Comparison of ENCODE assay signal across 10 mouse cellular contexts in genomic region chr1:85902108-85902561, GRCm38 (mm10). TPM values are rescaled to one million over a fixed set of nuclear protein-coding genes. Genes with fewer than 3 reads are reported as not detected.
DNase-seq lines count a peak whose midpoint lies in the region; ATAC-seq and TF ChIP-seq lines count a peak whose summit lies in the region.
"Had no signal": no experiment of that assay in that cellular context is flagged by ENCODE, and none has a peak within 500 bp of the region (broad histone marks: within the 10 kb centered on the region; RNA-seq: fewer than 3 reads in every experiment).

No protein-coding gene starts in this region.

- no peak overlapping the region; the same call in 1 of the 2 replicates for H3K9ac ChIP-seq in heart, embryonic 12.5 days
- no peak overlapping the region for H3K9ac ChIP-seq in lung, postnatal 0 days (replicated peaks; ENCODE audit: low read depth)

- TF ChIP-seq EP300 in lung, postnatal 0 days (IDR thresholded peaks at IDR 0.05), result no peak

- no peak overlapping the region for H3K4me3 ChIP-seq in heart, embryonic 12.5 days
- H3K4me3 ChIP-seq in lung, postnatal 0 days (ENCODE audit: low read depth, low read length), result no peak overlapping the region

- peak; percentile 85 for DNase-seq in left cerebral cortex, postnatal 4 days
- no peak for DNase-seq in left cerebral cortex, adult 11 months (ENCODE audit: low spot score)
- DNase-seq in cerebellum, adult 9-10 months, result peak; percentile 82
- peak; percentile 50 for DNase-seq in lung, postnatal 0 days (ENCODE audit: low spot score)
- no peak for DNase-seq in thymus, postnatal 10 days (ENCODE audit: low spot score in 2 of 2)
- no peak for DNase-seq in right cerebral cortex, postnatal 4 days

- H3K4me2 ChIP-seq in heart, embryonic 12.5 days, result peak overlapping the region; percentile 27; the same call in 1 of the 2 replicates
- no peak overlapping the region for H3K4me2 ChIP-seq in lung, postnatal 0 days (replicated peaks; ENCODE audit: low read depth, low read length)

- H3K36me3 ChIP-seq in heart, embryonic 12.5 days, result peaks cover 42% of the 10 kb centered on the region
- H3K36me3 ChIP-seq in lung, postnatal 0 days (ENCODE audit: insufficient read depth, low read length), result peaks cover 38% of the 10 kb centered on the region

- no peaks in the 10 kb centered on the region for H3K27me3 ChIP-seq in heart, embryonic 12.5 days (replicated peaks)
- no peaks in the 10 kb centered on the region for H3K27me3 ChIP-seq in lung, postnatal 0 days (replicated peaks; ENCODE audit: insufficient read depth, low read length)
- H3K27me3 ChIP-seq: Patski had no signal

- H3K4me1 ChIP-seq in heart, embryonic 12.5 days (replicated peaks), result peaks cover 83% of the 10 kb centered on the region
- peaks cover 27% of the 10 kb centered on the region for H3K4me1 ChIP-seq in lung, postnatal 0 days (ENCODE audit: insufficient read depth, low read depth, low read length)

- no peak for TF ChIP-seq CTCF in lung, postnatal 0 days (IDR thresholded peaks at IDR 0.05)

- H3K27ac ChIP-seq in heart, embryonic 12.5 days (ENCODE audit: poor library complexity, severe bottlenecking), result peak overlapping the region; percentile 74; the same call in 1 of the 2 replicates
- no peak overlapping the region for H3K27ac ChIP-seq in lung, postnatal 0 days (ENCODE audit: low read length)
- H3K27ac ChIP-seq: macrophage had no signal

- H3K9me3 ChIP-seq in heart, embryonic 12.5 days (replicated peaks), result no peaks in the 10 kb centered on the region
- no peaks in the 10 kb centered on the region for H3K9me3 ChIP-seq in lung, postnatal 0 days (ENCODE audit: low read length)

- intact Hi-C loops in left cerebral cortex, postnatal 4 days (cut with DNase I), result no loop called here

- WGBS in heart, embryonic 12.5 days, result 13% methylated on average over 7 of the region's 7 CpGs
- 10% methylated on average over 7 of the region's 7 CpGs for WGBS in lung, postnatal 0 days

- peak; percentile 64 for ATAC-seq in heart, embryonic 12.5 days (ENCODE audit: insufficient number of reproducible peaks, low FRiP score)
- ATAC-seq in lung, postnatal 0 days, result peak; percentile 70
- no peak for ATAC-seq in megakaryocyte progenitor cell, adult 5-6 weeks (replicated peaks; ENCODE audit: poor library complexity)
- ATAC-seq: Patski had no signal

RNA-seq across cellular contexts. Expression of gene Itm2c, which starts 8.1 kb away (rescaled TPM):
- 100 to 1,000 TPM; 111 to 124 TPM for total RNA-seq in left cerebral cortex, postnatal 4 days (2021)
- polyA plus RNA-seq in heart, embryonic 12.5 days (2016; fragmentation: Nextera tagmentation; extraction: Ambion mirVana), result 261 TPM in 2 replicates
- 221 and 244 TPM in 2 replicates for polyA plus RNA-seq in lung, postnatal 0 days (2015; fragmentation: Nextera tagmentation; extraction: Ambion mirVana)
- total RNA-seq in megakaryocyte progenitor cell, adult 5-6 weeks (2015), result 28.7 and 33.0 TPM in 2 replicates
- 71.1 and 71.3 TPM in 2 replicates for total RNA-seq in megakaryocyte progenitor cell, adult 5-6 weeks (2017)

RNA-seq across cellular contexts. Expression of gene 4933407L21Rik, which starts 26.1 kb away (rescaled TPM):
- 1 to 10 TPM; 6.1 to 7.2 TPM for total RNA-seq in left cerebral cortex, postnatal 4 days (2021)
- 0.08 TPM in 1 of 2 replicates, not detected in the other for polyA plus RNA-seq in heart, embryonic 12.5 days (2016; fragmentation: Nextera tagmentation; extraction: Ambion mirVana)
- 0.11 and 0.30 TPM in 2 replicates for polyA plus RNA-seq in lung, postnatal 0 days (2015; fragmentation: Nextera tagmentation; extraction: Ambion mirVana)
- total RNA-seq in megakaryocyte progenitor cell, adult 5-6 weeks (2015), result 0.07 TPM in 1 of 2 replicates, not detected in the other
- not detected in 2 replicates for total RNA-seq in megakaryocyte progenitor cell, adult 5-6 weeks (2017)
- polyA plus RNA-seq: macrophage had no signal

RNA-seq across cellular contexts. Expression of gene Gpr55, which starts 58.7 kb away (rescaled TPM):
- total RNA-seq in left cerebral cortex, postnatal 4 days (2021), result under 1 TPM in 1 of 2 experiments, not detected in 1; 0.10 TPM
- polyA plus RNA-seq in heart, embryonic 12.5 days (2016; fragmentation: Nextera tagmentation; extraction: Ambion mirVana), result 0.08 and 0.09 TPM in 2 replicates
- 0.14 and 0.26 TPM in 2 replicates for polyA plus RNA-seq in lung, postnatal 0 days (2015; fragmentation: Nextera tagmentation; extraction: Ambion mirVana)
- total RNA-seq in megakaryocyte progenitor cell, adult 5-6 weeks (2015), result not detected in 2 replicates
- total RNA-seq in megakaryocyte progenitor cell, adult 5-6 weeks (2017), result not detected in 2 replicates
- polyA plus RNA-seq: Patski had no signal

Comparison
In these comparisons a context has a peak if more than half of its experiments do, and no peak if none do; other contexts are left out.
1. DNase-seq: peak in left cerebral cortex, postnatal 4 days (single experiment), cerebellum, adult 9-10 months (single experiment) and lung, postnatal 0 days (single experiment); none in left cerebral cortex, adult 11 months (single experiment), thymus, postnatal 10 days (0 of 2) and right cerebral cortex, postnatal 4 days (single experiment).
2. RNA of gene 4933407L21Rik, which starts 26.1 kb away (total RNA-seq): 6.1 to 7.2 TPM in left cerebral cortex, postnatal 4 days; 0.07 TPM in megakaryocyte progenitor cell, adult 5-6 weeks; every median in the first group is over 4 times any median in the second.